Mouse (Mus musculus) heart, postnatal 10 days (tissue): Measurements from ENCODE around the gene Zfp784. TPM values are rescaled to one million over a fixed set of nuclear protein-coding genes. Genes with fewer than 3 reads are reported as not detected.
A peak's percentile ranks its signal among the peaks of the same experiment; 100 is the strongest.
"Not testable (repeated sequence)": the region's sequence is repeated elsewhere in the genome, so short reads cannot be mapped to it uniquely, and the experiment has no call there.

Source experiments
- DNase-seq, 2 experiments: peaks; one replicate each; pipeline ENCODE4 v3.0.0; 2021
- intact Hi-C: fragments of 180-260 bp; cut with DNase I; formaldehyde crosslinking; loops from one replicate; pipeline ENCODE4 v1.15.1; 2025
- total RNA-seq, 2 experiments: library from RNA; stranded (reverse); gene quantifications; 2 replicates each; pipeline ENCODE4 v1.2.3; 2021

The Zfp784 gene
- total RNA-seq, 2 experiments from 2014 or later: 5.9 to 7.3 TPM

DNA sequence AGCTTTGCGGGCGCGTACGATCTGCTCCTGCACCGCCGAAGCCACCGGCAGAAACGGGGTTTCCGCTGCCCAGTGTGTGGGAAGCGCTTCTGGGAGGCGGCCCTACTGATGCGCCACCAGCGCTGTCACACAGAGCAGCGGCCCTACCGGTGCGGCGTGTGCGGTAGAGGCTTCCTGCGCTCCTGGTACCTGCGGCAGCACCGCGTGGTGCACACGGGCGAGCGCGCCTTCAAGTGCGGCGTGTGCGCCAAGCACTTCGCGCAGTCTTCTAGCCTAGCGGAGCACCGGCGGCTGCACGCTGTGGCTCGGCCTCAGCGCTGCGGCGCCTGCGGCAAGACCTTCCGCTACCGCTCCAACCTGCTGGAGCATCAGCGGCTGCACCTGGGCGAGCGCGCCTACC lies 6.8 kb downstream of the Zfp784 start:
- intact Hi-C loops: no loop called here
- DNase-seq: no peak

GRCm38 (mm10) chr7:5030554-5031275 lies 7.5 kb downstream of the Zfp784 start:
- intact Hi-C loops: no loop called here
- no peak for DNase-seq

- intact Hi-C loops: no loop called here
- DNase-seq: no peak
These were observed 8.3 kb downstream of the Zfp784 start for GRCm38 (mm10) chr7:5029946-5030345.

DNA sequence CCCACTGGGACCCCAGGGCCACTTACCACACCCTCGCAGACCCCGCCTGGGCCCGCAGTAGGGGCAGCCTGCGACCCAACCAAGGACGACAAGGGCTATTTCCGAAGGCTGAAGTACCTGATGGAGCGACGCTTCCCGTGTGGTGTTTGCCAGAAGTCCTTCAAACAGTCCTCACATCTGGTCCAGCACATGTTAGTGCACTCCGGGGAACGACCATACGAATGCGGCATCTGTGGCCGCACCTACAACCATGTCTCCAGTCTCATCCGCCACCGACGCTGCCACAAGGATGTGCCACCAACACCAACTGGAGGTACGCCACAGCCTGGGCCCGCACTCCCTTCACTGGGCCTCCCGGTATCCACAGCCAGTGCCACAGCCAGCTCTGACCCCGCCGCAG lies 8.7 kb downstream of the Zfp784 start:
- DNase-seq: no peak
- intact Hi-C loops: no loop called here

DNA sequence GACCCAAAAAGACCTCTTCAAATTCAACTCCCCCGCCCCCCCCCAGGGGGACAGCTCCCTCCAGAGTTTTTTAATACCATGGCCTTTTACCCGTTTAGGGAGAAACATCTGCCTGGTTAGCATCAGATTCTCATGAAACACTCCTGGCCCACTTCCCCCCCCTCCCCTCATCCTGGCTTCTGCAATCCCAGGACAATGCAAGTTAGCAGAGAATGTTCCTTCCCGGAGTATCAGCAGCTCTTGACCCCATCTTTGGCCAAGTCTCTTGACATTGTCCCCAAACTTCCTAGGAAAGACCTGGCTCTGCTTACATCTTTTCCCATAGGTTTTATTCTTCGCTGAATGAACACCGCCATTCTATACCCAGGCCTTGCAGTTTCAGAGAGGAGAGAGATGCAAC lies 17.0 kb downstream of the Zfp784 start:
- intact Hi-C loops: loop anchor here (2.0 kb wide), 1 partner anchor 16 kb away; no protein-coding TSS in a partner anchor
- DNase-seq: no peak

GRCm38 (mm10) chr7:5020685-5021084 lies 17.6 kb downstream of the Zfp784 start:
- DNase-seq: no peak
- intact Hi-C loops: loop anchor here (2.0 kb wide), 1 partner anchor 16 kb away; no protein-coding TSS in a partner anchor

- intact Hi-C loops: loop anchor here (2.0 to 10.0 kb wide), 2 partner anchors 17 to 1265 kb away; partner anchors contain the start of gene Zfp667
- peak; percentile 99 for DNase-seq
These were observed 18.1 kb downstream of the Zfp784 start, which contains the start of the genes Zfp865 and Ccdc106 for GRCm38 (mm10) chr7:5020000-5020681. Zfp865 (plus strand) TSS chr7:5020376. Ccdc106 (plus strand) TSS chr7:5020553.

DNA sequence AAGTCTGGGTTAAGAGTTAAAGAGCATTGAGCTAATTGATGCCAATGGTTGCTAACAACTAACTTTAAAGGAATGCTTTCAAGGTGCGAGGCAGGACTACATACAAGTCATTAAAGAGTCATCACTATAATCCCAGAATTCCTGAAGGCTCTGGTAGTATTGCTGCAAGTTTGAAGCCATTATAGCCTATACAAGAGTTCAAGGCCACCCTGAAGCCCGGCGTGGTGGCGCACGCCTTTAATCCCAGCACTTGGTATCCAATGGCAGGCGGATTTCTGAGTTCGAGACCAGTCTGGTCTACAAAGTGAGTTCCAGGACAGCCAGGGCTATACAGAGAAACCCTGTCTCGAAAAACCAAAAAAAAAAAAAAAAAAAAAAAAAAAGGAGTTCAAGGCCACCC lies 18.7 kb downstream of the Zfp784 start:
- intact Hi-C loops: loop anchor here (10.0 kb wide), 1 partner anchor 1265 kb away; the partner anchor contains the start of gene Zfp667
- not testable (repeated sequence) for DNase-seq

GRCm38 (mm10) chr7:5017931-5018330 lies 20.3 kb downstream of the Zfp784 start:
- no peak for DNase-seq
- intact Hi-C loops: loop anchor here (10.0 kb wide), 1 partner anchor 1267 kb away; the partner anchor contains the start of gene Zfp667

- intact Hi-C loops: loop anchor here (10.0 kb wide), 1 partner anchor 1267 kb away; the partner anchor contains the start of gene Zfp667
- DNase-seq: no peak
These were observed 20.9 kb downstream of the Zfp784 start for GRCm38 (mm10) chr7:5017352-5017751.

DNA sequence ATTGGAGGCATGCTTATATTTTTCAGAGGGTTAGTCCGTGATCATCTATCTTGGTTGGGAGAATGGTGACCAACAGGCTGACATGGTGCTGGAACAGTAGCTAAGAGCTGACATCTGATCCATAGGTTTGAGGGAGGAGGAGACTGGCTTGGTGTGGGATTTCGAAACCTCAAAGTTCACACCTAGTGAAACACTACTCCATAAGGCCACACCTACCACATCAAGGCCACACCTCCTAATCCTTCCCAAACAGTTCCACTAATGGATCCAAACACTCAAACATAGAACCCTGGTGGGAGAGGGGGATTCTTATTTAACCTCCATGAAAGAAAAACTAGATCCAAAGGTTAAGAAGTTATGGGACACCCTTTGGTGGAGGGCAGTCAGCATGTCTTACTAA lies 21.3 kb downstream of the Zfp784 start:
- intact Hi-C loops: loop anchor here (10.0 kb wide), 1 partner anchor 1268 kb away; the partner anchor contains the start of gene Zfp667
- DNase-seq: no peak

DNA sequence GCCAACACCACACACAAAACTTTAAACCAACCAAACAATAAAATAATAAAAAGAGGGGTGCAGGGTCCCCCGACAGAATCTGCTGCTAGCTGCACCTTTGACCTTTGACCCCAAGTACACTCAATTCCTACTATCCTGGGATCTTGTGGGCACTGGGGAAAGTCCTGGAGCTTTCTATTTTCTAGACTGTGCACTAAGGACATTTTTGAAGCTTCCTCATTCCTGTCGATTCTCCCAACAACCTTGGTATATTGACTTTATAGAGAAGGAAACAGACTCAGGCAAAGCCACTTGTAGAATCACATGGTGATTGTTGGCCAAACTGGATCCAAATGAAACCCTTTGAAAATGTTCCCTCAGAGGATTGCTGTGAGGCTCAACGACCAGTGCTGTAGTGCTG lies 22.2 kb downstream of the Zfp784 start:
- no peak for DNase-seq
- intact Hi-C loops: loop anchor here (10.0 kb wide), 1 partner anchor 1269 kb away; the partner anchor contains the start of gene Zfp667

GRCm38 (mm10) chr7:5015118-5016001 lies 22.9 kb downstream of the Zfp784 start, which contains the start of gene Gm44973:
Gm44973 (plus strand) TSS chr7:5015496.
- intact Hi-C loops: loop anchor here (2.0 to 10.0 kb wide), 2 partner anchors 45 to 1269 kb away; partner anchors contain the start of gene Zfp667
- peak; percentile 94 to 95 for DNase-seq

- DNase-seq: peak; percentile 99
- intact Hi-C loops: loop anchor here (2.0 to 10.0 kb wide), 3 partner anchors 46 to 1270 kb away; partner anchors contain the start of genes Ube2s and Zfp667
These were observed 23.8 kb downstream of the Zfp784 start, which contains the start of the genes Zfp524 and Fiz1 for GRCm38 (mm10) chr7:5014251-5015117. Zfp524 (plus strand) TSS chr7:5014415. Fiz1 (minus strand) TSS chr7:5014697.

- intact Hi-C loops: loop anchor here (5.0 to 10.0 kb wide), 2 partner anchors 201 to 1272 kb away; partner anchors contain the start of genes Ube2s and Zfp667
- DNase-seq: no peak
These were observed 25.3 kb downstream of the Zfp784 start for GRCm38 (mm10) chr7:5012681-5013513.

DNA sequence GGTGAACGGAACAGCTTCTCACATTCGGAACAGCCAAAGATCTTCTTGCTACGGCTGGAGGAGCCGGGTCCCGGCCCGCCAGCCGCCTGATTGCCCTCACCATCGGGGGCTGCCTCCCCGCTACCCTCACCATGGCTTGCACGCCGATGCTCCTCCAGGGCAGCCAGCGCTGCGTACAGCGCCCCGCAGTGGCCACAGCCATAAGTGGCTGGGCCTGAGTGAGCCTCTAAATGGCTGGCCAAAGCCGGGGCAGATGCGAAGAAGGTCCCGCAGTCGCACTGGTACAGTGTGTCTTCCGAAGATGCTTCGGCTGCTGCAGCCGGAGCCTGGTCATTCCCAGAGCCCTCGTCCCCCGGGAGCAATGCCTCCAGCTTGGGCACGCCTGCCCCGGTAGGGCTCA lies 30.0 kb downstream of the Zfp784 start:
- no peak for DNase-seq
- intact Hi-C loops: no loop called here

- DNase-seq, intact Hi-C loops: not testable (repeated sequence)
These were observed 35.4 kb downstream of the Zfp784 start for GRCm38 (mm10) chr7:5002876-5003275.

GRCm38 (mm10) chr7:4999876-5000275 lies 38.4 kb downstream of the Zfp784 start:
- no peak for DNase-seq
- intact Hi-C loops: no loop called here
